Mouse (Mus musculus) liver, embryonic 16.5 days (tissue): Measurements from ENCODE around the gene Mindy3. TPM values are rescaled to one million over a fixed set of nuclear protein-coding genes. Genes with fewer than 3 reads are reported as not detected.

Experiments used
- ATAC-seq: fragments of 200-750 bp; cut with Nextera tagmentation; 2 replicates; pipeline ENCODE4 v1.8.0; 2017; ENCODE audit warnings: low read depth, mild to moderate bottlenecking, moderate number of reproducible peaks, moderate library complexity
- H3K27ac ChIP-seq: fragments of 300-500 bp; sonication (generic); 2 replicates; pipeline ENCODE4 v1.5.1; 2014; ENCODE audit warnings: mild to moderate bottlenecking, low read length
- H3K27me3 ChIP-seq: fragments of 300-500 bp; sonication (generic); 2 replicates; pipeline ENCODE4 v1.6.1; 2014; ENCODE audit warnings: low read depth, low read length, mixed read lengths; ENCODE audit not compliant: control insufficient read depth, insufficient read depth
- H3K36me3 ChIP-seq: fragments of 300-500 bp; sonication (generic); 2 replicates; pipeline ENCODE4 v1.6.1; 2014; ENCODE audit warnings: mild to moderate bottlenecking; ENCODE audit not compliant: control insufficient read depth, insufficient read depth
- H3K4me1 ChIP-seq: fragments of 300-500 bp; sonication (generic); 2 replicates; pipeline ENCODE4 v1.6.1; 2014; ENCODE audit warnings: low read depth, low read length, mixed read lengths; ENCODE audit not compliant: control insufficient read depth
- H3K4me2 ChIP-seq: fragments of 300-500 bp; sonication (generic); 2 replicates; pipeline ENCODE4 v1.6.1; 2014; ENCODE audit warnings: low read depth, low read length, mixed read lengths
- H3K4me3 ChIP-seq: fragments of 300-500 bp; sonication (generic); 2 replicates; pipeline ENCODE4 v1.5.1; 2014; ENCODE audit warnings: low read depth, mild to moderate bottlenecking, low read length
- H3K9ac ChIP-seq: fragments of 300-500 bp; sonication (generic); 2 replicates; pipeline ENCODE4 v1.6.1; 2014; ENCODE audit warnings: low read depth, low read length
- H3K9me3 ChIP-seq: fragments of 300-500 bp; sonication (generic); replicated peaks from 2 replicates; pipeline ENCODE4 v1.6.1; 2016; ENCODE audit warnings: low read length; ENCODE audit not compliant: control insufficient read depth
- WGBS: fragments of 180-500 bp; shearing (Covaris S2); extraction: QIAGEN DNeasy Blood & Tissue Kit; methylation state at CpG from one replicate; pipeline ENCODE4 v1.1.7; 2014; ENCODE audit not compliant: insufficient replicate concordance; 5-methylcytosine and 5-hydroxymethylcytosine counted together
- polyA plus RNA-seq: library from polyadenylated mRNA; unstranded; fragments of >200 nt; fragmentation: Nextera tagmentation; extraction: Ambion mirVana; gene quantifications from 2 replicates; pipeline ENCODE4 v1.2.1, GENCODE M21; 2015

The Mindy3 gene
- polyA plus RNA-seq, 1 experiment from 2014 or later, result 10.8 TPM

- no peaks in the 10 kb centered on the region for H3K9me3 ChIP-seq
- H3K4me2 ChIP-seq, result peak overlapping the region; percentile 88
- H3K4me1 ChIP-seq, result peaks cover 12% of the 10 kb centered on the region
- H3K4me3 ChIP-seq, result peak overlapping the region; percentile 79
- WGBS, result under 1% methylated on average over 40 of the region's 40 CpGs
- ATAC-seq, result peak; percentile 57
- H3K36me3 ChIP-seq, result no peaks in the 10 kb centered on the region
- H3K27ac ChIP-seq, result peak overlapping the region; percentile 55
- H3K27me3 ChIP-seq, result no peaks in the 10 kb centered on the region
- peak overlapping the region; percentile 89 for H3K9ac ChIP-seq
These were observed 572 bp downstream of the Mindy3 start for GRCm38 (mm10) chr2:12418534-12419261.

DNA sequence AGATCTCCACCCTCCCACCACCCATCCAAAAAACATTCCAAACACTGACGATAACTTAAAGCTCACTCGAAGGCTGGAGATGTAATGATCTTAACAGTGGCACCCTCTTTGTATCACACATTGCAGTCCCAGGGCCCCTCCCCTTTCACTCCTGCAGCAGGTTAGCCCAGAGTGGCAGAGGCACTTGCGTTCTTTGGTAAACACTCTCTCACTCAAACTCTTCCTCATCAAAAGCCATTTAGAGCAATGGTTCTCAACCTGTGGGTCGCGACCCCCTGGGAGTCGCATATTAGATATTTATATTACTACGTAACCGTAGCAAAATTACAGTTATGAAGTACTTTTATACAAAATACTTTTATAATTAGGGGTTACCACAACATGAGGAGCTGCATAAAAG is 1.1 kb downstream of the Mindy3 start:
- Histone ChIP-seq H3K27ac (no peak overlapping the region; the same call in 1 of the 2 replicates), H3K36me3 (no peaks in the 10 kb centered on the region), H3K4me2 (peak overlapping the region; percentile 88), H3K4me3 (peak overlapping the region; percentile 79), H3K27me3 (no peaks in the 10 kb centered on the region), H3K9ac (peak overlapping the region; percentile 89), H3K9me3 (no peaks in the 10 kb centered on the region), H3K4me1 (peaks cover 12% of the 10 kb centered on the region)
- ATAC-seq, result peak; percentile 59
- WGBS, result 31% methylated on average over 8 of the region's 8 CpGs

GRCm38 (mm10) chr2:12412309-12412708 is 7.0 kb downstream of the Mindy3 start:
- peak; percentile 58; the same call in 1 of the 2 replicates for ATAC-seq

DNA sequence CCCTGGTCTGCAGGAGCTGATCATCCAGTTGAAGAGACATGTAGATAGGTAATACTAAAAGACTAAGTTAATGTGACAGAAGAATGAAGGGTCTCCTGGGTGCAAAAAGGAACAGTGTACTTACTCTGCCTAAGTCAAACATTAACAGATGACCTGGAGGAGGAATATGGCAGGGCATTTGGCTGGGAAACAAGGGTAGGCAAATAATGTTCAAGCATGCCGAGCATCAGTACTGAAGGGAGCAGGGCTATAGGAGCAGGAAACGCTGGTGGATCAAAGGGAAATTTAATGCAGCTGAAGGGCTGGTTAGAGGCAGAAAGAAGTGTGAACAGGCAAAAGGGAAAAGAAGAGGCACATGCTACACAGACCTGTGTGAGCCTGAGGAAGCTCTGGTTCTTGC is 8.1 kb downstream of the Mindy3 start:
- WGBS, result 71% methylated on average over 2 of the region's 2 CpGs
- Histone ChIP-seq H3K9ac (no peak overlapping the region), H3K4me1 (peaks cover 9% of the 10 kb centered on the region), H3K4me2 (no peak overlapping the region), H3K27me3 (no peaks in the 10 kb centered on the region), H3K9me3 (no peaks in the 10 kb centered on the region), H3K36me3 (no peaks in the 10 kb centered on the region), H3K4me3 (no peak overlapping the region), H3K27ac (no peak overlapping the region)
- ATAC-seq, result peak; percentile 67

More at GRCm38 (mm10) chr2:12412309-12412708, 7.0 kb downstream of the Mindy3 start:
- Histone ChIP-seq H3K27me3 (no peaks in the 10 kb centered on the region), H3K9ac (no peak overlapping the region), H3K4me2 (no peak overlapping the region), H3K36me3 (no peaks in the 10 kb centered on the region), H3K9me3 (no peaks in the 10 kb centered on the region), H3K4me3 (no peak overlapping the region), H3K27ac (no peak overlapping the region), H3K4me1 (peaks cover 12% of the 10 kb centered on the region)
- WGBS, result 63% methylated on average over 2 of the region's 2 CpGs

GRCm38 (mm10) chr2:12406737-12407136 is 12.5 kb downstream of the Mindy3 start:
- H3K4me2 ChIP-seq, result no peak overlapping the region
- no peaks in the 10 kb centered on the region; the same call in 1 of the 2 replicates for H3K36me3 ChIP-seq
- H3K4me1 ChIP-seq, result peaks cover 1% of the 10 kb centered on the region
- no peaks in the 10 kb centered on the region for H3K27me3 ChIP-seq
- H3K4me3 ChIP-seq, result no peak overlapping the region
- no peaks in the 10 kb centered on the region for H3K9me3 ChIP-seq
- no peak for ATAC-seq
- WGBS, result 45% methylated on average over 2 of the region's 2 CpGs
- H3K9ac ChIP-seq, result no peak overlapping the region
- H3K27ac ChIP-seq, result no peak overlapping the region

GRCm38 (mm10) chr2:12402469-12402868 is 16.8 kb downstream of the Mindy3 start:
- WGBS, result 67% methylated on average over 3 of the region's 3 CpGs
- no peak for ATAC-seq
- H3K36me3 ChIP-seq, result no peaks in the 10 kb centered on the region; the same call in 1 of the 2 replicates

GRCm38 (mm10) chr2:12401137-12401536 is 18.1 kb downstream of the Mindy3 start:
- no peaks in the 10 kb centered on the region; the same call in 1 of the 2 replicates for H3K36me3 ChIP-seq
- no peaks in the 10 kb centered on the region for H3K4me1 ChIP-seq
- no peaks in the 10 kb centered on the region for H3K27me3 ChIP-seq
- 86% methylated on average over 1 of the region's 1 CpGs for WGBS
- H3K4me2 ChIP-seq, result no peak overlapping the region
- no peak overlapping the region for H3K9ac ChIP-seq
- H3K27ac ChIP-seq, result no peak overlapping the region
- H3K9me3 ChIP-seq, result no peaks in the 10 kb centered on the region
- no peak for ATAC-seq
- H3K4me3 ChIP-seq, result no peak overlapping the region

More at GRCm38 (mm10) chr2:12402469-12402868, 16.8 kb downstream of the Mindy3 start:
- Histone ChIP-seq H3K4me2 (no peak overlapping the region), H3K4me3 (no peak overlapping the region), H3K9ac (no peak overlapping the region), H3K9me3 (no peaks in the 10 kb centered on the region), H3K4me1 (no peaks in the 10 kb centered on the region), H3K27me3 (no peaks in the 10 kb centered on the region), H3K27ac (no peak overlapping the region)

DNA sequence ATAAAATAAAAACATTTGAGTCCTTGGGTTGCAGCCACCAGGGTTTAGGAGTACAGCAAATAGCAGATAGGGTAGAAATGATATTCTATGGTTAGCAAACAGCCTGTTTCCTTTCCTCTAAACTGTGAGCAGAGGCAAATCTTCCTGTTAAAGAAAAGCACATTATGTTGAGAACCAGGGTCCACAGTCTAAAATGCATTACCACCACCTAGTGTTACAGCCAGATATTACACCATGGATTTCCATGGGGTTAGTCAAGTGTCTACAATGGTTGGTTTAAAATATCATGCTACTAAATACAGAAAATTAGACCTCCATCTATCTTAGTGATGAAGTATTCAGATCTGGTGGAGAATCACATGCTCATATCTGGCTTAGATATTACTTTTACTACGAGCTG is 30.2 kb downstream of the Mindy3 start:
- Histone ChIP-seq H3K9me3 (no peaks in the 10 kb centered on the region), H3K9ac (no peak overlapping the region), H3K27ac (no peak overlapping the region), H3K36me3 (peaks cover 8% of the 10 kb centered on the region), H3K4me1 (no peaks in the 10 kb centered on the region), H3K4me2 (no peak overlapping the region), H3K4me3 (no peak overlapping the region), H3K27me3 (no peaks in the 10 kb centered on the region)
- WGBS, result 36% methylated on average over 1 of the region's 1 CpGs
- peak; percentile 54; the same call in 1 of the 2 replicates for ATAC-seq

GRCm38 (mm10) chr2:12388569-12388968 is 30.7 kb downstream of the Mindy3 start:
- WGBS, result 85% methylated on average over 4 of the region's 4 CpGs
- no peak for ATAC-seq
- Histone ChIP-seq H3K36me3 (peaks cover 8% of the 10 kb centered on the region), H3K9me3 (no peaks in the 10 kb centered on the region), H3K4me3 (no peak overlapping the region), H3K27me3 (no peaks in the 10 kb centered on the region), H3K9ac (no peak overlapping the region), H3K4me2 (no peak overlapping the region), H3K27ac (no peak overlapping the region), H3K4me1 (no peaks in the 10 kb centered on the region)
